Mouse (Mus musculus) embryonic facial prominence, embryonic 11.5 days (tissue): ENCODE results near the gene Arg2. TPM values are rescaled to one million over a fixed set of nuclear protein-coding genes. Genes with fewer than 3 reads are reported as not detected.

Source experiments
- ATAC-seq: fragments of 200-750 bp; cut with Nextera tagmentation; replicated peaks from 2 replicates; pipeline ENCODE4 v1.8.0; 2017; ENCODE audit warnings: low read depth; ENCODE audit not compliant: insufficient number of reproducible peaks, low FRiP score, low TSS enrichment
- DNase-seq: peaks from one replicate; pipeline ENCODE4 v3.0.0-alpha.2; 2015; ENCODE audit warnings: low spot score
- H3K27ac ChIP-seq: fragments of 300-500 bp; sonication (generic); replicated peaks from 2 replicates; pipeline ENCODE4 v1.5.1; 2014; ENCODE audit warnings: mild to moderate bottlenecking, low read depth, low read length, control low read depth
- H3K27me3 ChIP-seq: fragments of 300-500 bp; sonication (generic); 2 replicates; pipeline ENCODE4 v1.6.1; 2014; ENCODE audit warnings: mild to moderate bottlenecking, low read length, moderate library complexity, mixed read lengths; ENCODE audit not compliant: control insufficient read depth, insufficient read depth
- H3K36me3 ChIP-seq: fragments of 300-500 bp; sonication (generic); replicated peaks from 2 replicates; pipeline ENCODE4 v1.6.1; 2014; ENCODE audit warnings: low read depth, mild to moderate bottlenecking, low read length, moderate library complexity, mixed read lengths; ENCODE audit not compliant: control insufficient read depth, insufficient read depth
- H3K4me1 ChIP-seq: fragments of 300-500 bp; sonication (generic); 2 replicates; pipeline ENCODE4 v1.6.1; 2014; ENCODE audit warnings: low read length, mixed read lengths; ENCODE audit not compliant: control insufficient read depth, insufficient read depth
- H3K4me2 ChIP-seq: fragments of 300-500 bp; sonication (generic); 2 replicates; pipeline ENCODE4 v1.6.1; 2014; ENCODE audit warnings: low read depth, mild to moderate bottlenecking, control low read depth, low read length, moderate library complexity
- H3K4me3 ChIP-seq: fragments of 300-500 bp; sonication (generic); 2 replicates; pipeline ENCODE4 v1.5.1; 2014; ENCODE audit warnings: low read depth, low read length, control low read depth
- H3K9ac ChIP-seq: fragments of 300-500 bp; sonication (generic); replicated peaks from 2 replicates; pipeline ENCODE4 v1.6.1; 2014; ENCODE audit warnings: mild to moderate bottlenecking, control low read depth, low read length
- H3K9me3 ChIP-seq: fragments of 300-500 bp; sonication (generic); replicated peaks from 2 replicates; pipeline ENCODE4 v1.6.1; 2016; ENCODE audit warnings: mild to moderate bottlenecking, low read length, inconsistent platforms, mixed read lengths; ENCODE audit not compliant: control insufficient read depth
- whole genome bisulfite sequencing: fragments of 180-500 bp; shearing (Covaris S2); extraction: QIAGEN DNeasy Blood & Tissue Kit; methylation state at CpG from one replicate; pipeline ENCODE4 v1.1.7; 2014; 5-methylcytosine and 5-hydroxymethylcytosine counted together
- polyA plus RNA-seq: library from polyadenylated mRNA; unstranded; fragments of >200 nt; fragmentation: Nextera tagmentation; extraction: Ambion mirVana; gene quantifications from 2 replicates; pipeline ENCODE4 v1.2.1, GENCODE M21; 2014

Gene Arg2
- polyA plus RNA-seq, 1 experiment from 2014 or later: 5.7 TPM

GRCm38 (mm10) chr12:79139417-79139816 is 8.8 kb downstream of the Arg2 start:
- WGBS: 56% methylated on average over 1 of the region's 1 CpGs
- Histone ChIP-seq H3K4me2 (no peak overlapping the region), H3K9ac (no peak overlapping the region), H3K36me3 (no peaks in the 10 kb centered on the region), H3K27me3 (no peaks in the 10 kb centered on the region), H3K4me1 (no peaks in the 10 kb centered on the region), H3K4me3 (no peak overlapping the region), H3K9me3 (no peaks in the 10 kb centered on the region), H3K27ac (no peak overlapping the region)
- no peak for DNase-seq
- ATAC-seq: no peak

GRCm38 (mm10) chr12:79140811-79141210 is 10.2 kb downstream of the Arg2 start:
- Histone ChIP-seq H3K9me3 (no peaks in the 10 kb centered on the region), H3K4me2 (no peak overlapping the region), H3K27ac (no peak overlapping the region), H3K27me3 (no peaks in the 10 kb centered on the region), H3K36me3 (no peaks in the 10 kb centered on the region), H3K9ac (no peak overlapping the region), H3K4me3 (no peak overlapping the region), H3K4me1 (no peaks in the 10 kb centered on the region)
- 89% methylated on average over 2 of the region's 2 CpGs for WGBS
- ATAC-seq (no peak), DNase-seq (no peak)

- H3K4me3 ChIP-seq: no peak overlapping the region
- H3K27ac ChIP-seq: no peak overlapping the region
- H3K27me3 ChIP-seq: no peaks in the 10 kb centered on the region
- H3K4me2 ChIP-seq: no peak overlapping the region
- H3K9me3 ChIP-seq: no peaks in the 10 kb centered on the region
- no peaks in the 10 kb centered on the region for H3K36me3 ChIP-seq
- DNase-seq (no peak), ATAC-seq (no peak)
- H3K4me1 ChIP-seq: no peaks in the 10 kb centered on the region
- H3K9ac ChIP-seq: no peak overlapping the region
These were observed 10.8 kb downstream of the Arg2 start for GRCm38 (mm10) chr12:79141384-79141783.

GRCm38 (mm10) chr12:79149653-79150052 is 19.1 kb downstream of the Arg2 start:
- 92% methylated on average over 6 of the region's 6 CpGs for WGBS

GRCm38 (mm10) chr12:79162876-79163275 is 32.3 kb downstream of the Arg2 start:
- H3K27ac ChIP-seq: no peak overlapping the region
- H3K4me2 ChIP-seq: no peak overlapping the region
- H3K4me3 ChIP-seq: no peak overlapping the region
- WGBS: 94% methylated on average over 3 of the region's 3 CpGs
- no peaks in the 10 kb centered on the region for H3K9me3 ChIP-seq
- DNase-seq (no peak), ATAC-seq (no peak)
- no peaks in the 10 kb centered on the region; the same call in none of the 2 replicates for H3K36me3 ChIP-seq
- no peaks in the 10 kb centered on the region for H3K27me3 ChIP-seq
- no peak overlapping the region for H3K9ac ChIP-seq
- no peaks in the 10 kb centered on the region for H3K4me1 ChIP-seq

More at GRCm38 (mm10) chr12:79149653-79150052, 19.1 kb downstream of the Arg2 start:
- Histone ChIP-seq H3K27me3 (no peaks in the 10 kb centered on the region), H3K4me3 (no peak overlapping the region), H3K36me3 (no peaks in the 10 kb centered on the region), H3K9ac (no peak overlapping the region), H3K9me3 (no peaks in the 10 kb centered on the region), H3K27ac (no peak overlapping the region), H3K4me1 (no peaks in the 10 kb centered on the region), H3K4me2 (no peak overlapping the region)
- ATAC-seq: no peak
- DNase-seq: no peak

GRCm38 (mm10) chr12:79169173-79169572 is 38.6 kb downstream of the Arg2 start:
- peaks cover 2% of the 10 kb centered on the region; the same call in 1 of the 2 replicates for H3K4me1 ChIP-seq
- H3K36me3 ChIP-seq: no peaks in the 10 kb centered on the region; the same call in 1 of the 2 replicates
- no peak overlapping the region for H3K27ac ChIP-seq
- no peak overlapping the region for H3K4me3 ChIP-seq
- H3K27me3 ChIP-seq: no peaks in the 10 kb centered on the region
- no peak overlapping the region for H3K4me2 ChIP-seq
- no peak overlapping the region for H3K9ac ChIP-seq
- H3K9me3 ChIP-seq: no peaks in the 10 kb centered on the region
- DNase-seq: no peak
- no peak for ATAC-seq

GRCm38 (mm10) chr12:79170421-79170820 is 39.8 kb downstream of the Arg2 start:
- peaks cover 2% of the 10 kb centered on the region; the same call in 1 of the 2 replicates for H3K4me1 ChIP-seq
- H3K27ac ChIP-seq: no peak overlapping the region
- H3K9ac ChIP-seq: no peak overlapping the region
- H3K36me3 ChIP-seq: no peaks in the 10 kb centered on the region
- DNase-seq (no peak), ATAC-seq (no peak)
- H3K4me2 ChIP-seq: no peak overlapping the region
- no peak overlapping the region for H3K4me3 ChIP-seq
- no peaks in the 10 kb centered on the region for H3K27me3 ChIP-seq
- no peaks in the 10 kb centered on the region for H3K9me3 ChIP-seq
- WGBS: 76% methylated on average over 3 of the region's 3 CpGs

GRCm38 (mm10) chr12:79171269-79171995 is 40.9 kb downstream of the Arg2 start:
- H3K27me3 ChIP-seq: no peaks in the 10 kb centered on the region
- no peak overlapping the region for H3K27ac ChIP-seq
- DNase-seq (no peak), ATAC-seq (no peak)
- peak overlapping the region; percentile 81 for H3K9ac ChIP-seq
- WGBS: 41% methylated on average over 12 of the region's 12 CpGs
- peak overlapping the region; percentile 94 for H3K4me3 ChIP-seq
- H3K4me2 ChIP-seq: peak overlapping the region; percentile 61
- H3K36me3 ChIP-seq: no peaks in the 10 kb centered on the region; the same call in 1 of the 2 replicates
- H3K4me1 ChIP-seq: peaks cover 2% of the 10 kb centered on the region; the same call in 1 of the 2 replicates
- no peaks in the 10 kb centered on the region for H3K9me3 ChIP-seq
